In genomic region chr12:40160777-40161176, GRCm38 (mm10) we compare ENCODE assay signal across 28 mouse cellular contexts. TPM values are rescaled to one million over a fixed set of nuclear protein-coding genes. Genes with fewer than 3 reads are reported as not detected.
"Had no signal": no experiment of that assay in that cellular context is flagged by ENCODE, and none has a peak within 500 bp of the region (broad histone marks: within the 10 kb centered on the region; RNA-seq: fewer than 3 reads in every experiment).

No protein-coding gene starts in this region.

- H3K4me1 ChIP-seq: heart, embryonic 13.5 days; heart, embryonic 15.5 days; hindbrain, embryonic 10.5 days; hindbrain, embryonic 12.5 days; limb, embryonic 10.5 days; limb, embryonic 12.5 days had no signal

- H3K27me3 ChIP-seq: heart, embryonic 13.5 days; heart, embryonic 15.5 days; hindbrain, embryonic 12.5 days; limb, embryonic 12.5 days had no signal

- H3K36me3 ChIP-seq: heart, embryonic 13.5 days; heart, embryonic 15.5 days; hindbrain, embryonic 10.5 days; hindbrain, embryonic 12.5 days; limb, embryonic 10.5 days; limb, embryonic 12.5 days had no signal

- H3K4me2 ChIP-seq: heart, embryonic 11.5 days; heart, embryonic 13.5 days; heart, embryonic 15.5 days; hindbrain, embryonic 12.5 days; hindbrain, embryonic 14.5 days; limb, embryonic 12.5 days; liver, embryonic 11.5 days had no signal

- DNase-seq: forebrain, postnatal 0 days; gastrocnemius, postnatal 14 days; gastrocnemius, postnatal 36 days; heart, adult 2 months; heart, postnatal 14 days; heart, postnatal 36 days; kidney, adult 11 months; kidney, adult 2 months; kidney, adult 9 months; kidney, postnatal 10 days; kidney, postnatal 25 days; kidney, postnatal 4 days; liver had no signal

- ATAC-seq: forebrain, postnatal 0 days; hindbrain, embryonic 16.5 days; inflammation-experienced regulatory T-cells, adult 6 months had no signal

- H3K9me3 ChIP-seq: heart, embryonic 13.5 days; heart, embryonic 15.5 days; hindbrain, embryonic 10.5 days; hindbrain, embryonic 12.5 days; limb, embryonic 10.5 days; limb, embryonic 12.5 days had no signal

- H3K27ac ChIP-seq: heart, adult 2 months; heart, embryonic 13.5 days; heart, embryonic 15.5 days; hindbrain, embryonic 10.5 days; hindbrain, embryonic 12.5 days; hindbrain, embryonic 14.5 days; layer of hippocampus, adult 2 months; left cerebral cortex, adult 2 months; limb, embryonic 10.5 days; limb, embryonic 12.5 days; liver, embryonic 14.5 days had no signal

- H3K9ac ChIP-seq: forebrain, postnatal 0 days; heart, embryonic 13.5 days; heart, embryonic 15.5 days; hindbrain, embryonic 12.5 days; hindbrain, embryonic 14.5 days; limb, embryonic 12.5 days; liver, embryonic 14.5 days had no signal

- H3K4me3 ChIP-seq: heart, adult 2 months; heart, embryonic 13.5 days; heart, embryonic 15.5 days; hindbrain, embryonic 10.5 days; hindbrain, embryonic 12.5 days; layer of hippocampus, adult 2 months; left cerebral cortex, adult 2 months; limb, embryonic 10.5 days; limb, embryonic 12.5 days had no signal

RNA-seq across cellular contexts. Expression of gene Scin, which starts 26.7 kb away (rescaled TPM):
- total RNA-seq: left cerebral cortex, adult 2 months had no signal
- polyA plus RNA-seq: hindbrain, embryonic 14.5 days; hindbrain, embryonic 16.5 days had no signal

RNA-seq across cellular contexts. Expression of gene Lsmem1, which starts 38.5 kb away (rescaled TPM):
- polyA plus RNA-seq: gonadal fat pad, adult 2 months; hindbrain, embryonic 10.5 days; hindbrain, embryonic 12.5 days; hindbrain, embryonic 14.5 days; hindbrain, embryonic 16.5 days; limb, embryonic 10.5 days had no signal
